Mouse (Mus musculus): ENCODE measurements around the gene Ntan1.
"Not testable (repeated sequence)": the region's sequence is repeated elsewhere in the genome, so short reads cannot be mapped to it uniquely, and the experiment has no call there.

Gene Ntan1

GRCm38 (mm10) chr16:13831606-13832005, 13.0 kb downstream of the Ntan1 start:
- DNase-seq (ENCODE audit: low read depth): peak; percentile 36

- no peak for DNase-seq (ENCODE audit: low read depth)
Observed at GRCm38 (mm10) chr16:13834382-13834781, 15.7 kb downstream of the Ntan1 start.

GRCm38 (mm10) chr16:13840056-13840455, 21.4 kb downstream of the Ntan1 start:
- DNase-seq (ENCODE audit: low read depth): no peak

GRCm38 (mm10) chr16:13840956-13841355, 22.3 kb downstream of the Ntan1 start:
- DNase-seq (ENCODE audit: low read depth): no peak

GRCm38 (mm10) chr16:13845031-13845430, 26.4 kb downstream of the Ntan1 start:
- no peak for DNase-seq (ENCODE audit: low read depth)

GRCm38 (mm10) chr16:13846675-13847074, 28.0 kb downstream of the Ntan1 start:
- DNase-seq (ENCODE audit: low read depth): no peak

- no peak for DNase-seq (ENCODE audit: low read depth)
Observed at GRCm38 (mm10) chr16:13848310-13848709, 29.7 kb downstream of the Ntan1 start.

GRCm38 (mm10) chr16:13851446-13851845, 32.8 kb downstream of the Ntan1 start:
- no peak for DNase-seq (ENCODE audit: low read depth)

GRCm38 (mm10) chr16:13853886-13854285, 35.2 kb downstream of the Ntan1 start:
- no peak for DNase-seq (ENCODE audit: low read depth)

- no peak for DNase-seq (ENCODE audit: low read depth)
Observed at GRCm38 (mm10) chr16:13866076-13866475, 47.4 kb downstream of the Ntan1 start.

GRCm38 (mm10) chr16:13866616-13867015, 48.0 kb downstream of the Ntan1 start:
- DNase-seq (ENCODE audit: low read depth): no peak

- DNase-seq (ENCODE audit: low read depth): not testable (repeated sequence)
Observed at GRCm38 (mm10) chr16:13867406-13867805, 48.8 kb downstream of the Ntan1 start.

GRCm38 (mm10) chr16:13867910-13868514, 49.4 kb downstream of the Ntan1 start:
- DNase-seq (ENCODE audit: low read depth): no peak

GRCm38 (mm10) chr16:13875483-13875882, 56.8 kb downstream of the Ntan1 start:
- DNase-seq (ENCODE audit: low read depth): peak; percentile 44

- DNase-seq (ENCODE audit: low read depth): no peak
Observed at GRCm38 (mm10) chr16:13883094-13883774, 64.6 kb downstream of the Ntan1 start.

All from NIH3T3 (cell line).